Mouse (Mus musculus) heart, adult 2 months (tissue): ENCODE data around the gene Serpinb9b.

ENCODE experiments used
- CTCF ChIP-seq: fragments of 200-600 bp; IDR thresholded peaks from 2 replicates; pipeline ENCODE4 v1.8.1; 2022; ENCODE audit warnings: antibody characterized with exemption, mild to moderate bottlenecking, moderate library complexity
- POLR2A ChIP-seq: fragments of 200-500 bp; IDR thresholded peaks from 2 replicates; pipeline ENCODE4 v1.6.1; 2011; ENCODE audit warnings: mild to moderate bottlenecking, low read depth, low read length, control low read depth; ENCODE audit not compliant: insufficient read depth

DNA sequence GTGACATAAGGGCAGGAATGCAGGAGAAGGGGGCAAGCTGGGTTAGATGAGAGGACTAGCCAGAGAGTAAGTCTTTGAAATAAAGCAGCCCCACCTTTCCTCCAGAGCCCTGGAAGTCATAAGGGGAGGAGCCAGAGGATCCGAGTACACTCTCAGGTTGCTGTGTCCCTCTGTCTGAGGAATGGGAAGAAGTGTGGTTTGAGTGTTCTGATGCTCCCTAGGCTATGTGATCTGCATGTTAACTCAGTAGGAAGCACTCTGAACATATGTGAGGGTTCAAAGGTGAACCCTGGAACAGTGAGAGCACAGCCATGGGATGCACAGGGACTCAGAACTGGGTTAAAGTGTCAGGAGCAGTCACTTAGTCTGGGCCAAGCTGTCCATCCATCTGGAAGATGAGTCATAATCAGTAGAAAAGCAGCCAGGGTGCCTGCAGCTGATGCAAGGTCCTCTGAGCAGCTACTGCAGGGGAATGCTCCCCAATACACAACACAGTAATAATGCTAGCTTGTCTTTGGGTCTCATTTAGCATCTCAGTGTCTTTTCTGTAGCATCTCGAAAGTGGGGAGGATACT is 21.6 kb upstream of the Serpinb9b start:
- TF ChIP-seq CTCF (no peak), POLR2A (no peak)
